Mouse (Mus musculus) G1E (cell line): ENCODE measurements around the gene Lmbr1. TPM values are rescaled to one million over a fixed set of nuclear protein-coding genes. Genes with fewer than 3 reads are reported as not detected.

ENCODE experiments used
- ATAC-seq: 2 replicates; pipeline ENCODE4 v1.8.0; 2016; ENCODE audit warnings: mild to moderate bottlenecking; ENCODE audit not compliant: insufficient number of reproducible peaks, poor library complexity, low FRiP score, severe bottlenecking; ENCODE audit errors: extremely low read depth
- DNase-seq: peaks from one replicate; pipeline ENCODE4 v3.0.0; 2012; ENCODE audit warnings: low spot score
- H3K27me3 ChIP-seq: 2 replicates; pipeline ENCODE4 v1.6.1; 2012; ENCODE audit warnings: mild to moderate bottlenecking, low read length, inconsistent platforms; ENCODE audit not compliant: insufficient read depth
- H3K36me3 ChIP-seq: replicated peaks from 2 replicates; pipeline ENCODE3; 2012; ENCODE audit warnings: mild to moderate bottlenecking, inconsistent platforms
- H3K4me1 ChIP-seq: 2 replicates; pipeline ENCODE4 v1.6.1; 2012; ENCODE audit warnings: low read depth, low read length, inconsistent platforms, mixed read lengths; ENCODE audit not compliant: insufficient read depth
- H3K4me3 ChIP-seq: 2 replicates; pipeline ENCODE4 v1.5.1; 2012; ENCODE audit warnings: low read depth, mild to moderate bottlenecking, inconsistent platforms, low read length, moderate library complexity, mixed read lengths
- H3K9me3 ChIP-seq: replicated peaks from 2 replicates; pipeline ENCODE4 v1.6.1; 2012; ENCODE audit warnings: inconsistent platforms
- CTCF ChIP-seq: IDR thresholded peaks from 2 replicates; pipeline ENCODE4 v1.5.1; 2012; ENCODE audit warnings: low read depth, low read length, inconsistent platforms, mixed read lengths
- GATA1 ChIP-seq: IDR thresholded peaks from 2 replicates; pipeline ENCODE4 v1.6.1; 2012; ENCODE audit warnings: borderline replicate concordance, low read length, inconsistent platforms, mixed read lengths
- GATA2 ChIP-seq: IDR thresholded peaks from 2 replicates; pipeline ENCODE4 v1.6.1; 2012; ENCODE audit warnings: low read depth, low read length, inconsistent platforms, borderline replicate concordance
- POLR2AphosphoS5 ChIP-seq: IDR thresholded peaks from 2 replicates; pipeline ENCODE4 v1.6.1; 2012; ENCODE audit warnings: low read depth, low read length, inconsistent platforms; ENCODE audit not compliant: insufficient replicate concordance
- TAL1 ChIP-seq: conservative IDR thresholded peaks from 2 replicates; pipeline ENCODE4 v1.6.1; 2012; ENCODE audit warnings: low read depth, low read length, inconsistent platforms, mixed read lengths
- polyA plus RNA-seq: library from polyadenylated mRNA; stranded (reverse); fragments of >175 nt; gene quantifications from 2 replicates; pipeline ENCODE4 v1.2.3, GENCODE M21; 2012
- total RNA-seq, 2 experiments: library from RNA; stranded (forward) in 1 of 2; stranded (reverse) in 1 of 2; fragments of 200-1000 nt in 1 of 2; fragments of >200 nt in 1 of 2; fragmentation: Nextera tagmentation in 1 of 2; gene quantifications; 2 replicates each; pipeline ENCODE4 v1.2.3; 2014 to 2017

The Lmbr1 gene
- total and polyA plus RNA-seq, 3 experiments: 2.4 to 10.0 (median 10.0) TPM

- no peaks in the 10 kb centered on the region for H3K27me3 ChIP-seq
- ATAC-seq (no peak), DNase-seq (no peak)
- H3K4me1 ChIP-seq: no peaks in the 10 kb centered on the region
- H3K4me3 ChIP-seq: no peak overlapping the region
- H3K36me3 ChIP-seq: no peaks in the 10 kb centered on the region
- TF ChIP-seq GATA2 (no peak), POLR2AphosphoS5 (no peak), TAL1 (no peak), CTCF (no peak)
- no peaks in the 10 kb centered on the region for H3K9me3 ChIP-seq
These were observed 133.4 kb downstream of the Lmbr1 start for GRCm38 (mm10) chr5:29244769-29245168.

DNA sequence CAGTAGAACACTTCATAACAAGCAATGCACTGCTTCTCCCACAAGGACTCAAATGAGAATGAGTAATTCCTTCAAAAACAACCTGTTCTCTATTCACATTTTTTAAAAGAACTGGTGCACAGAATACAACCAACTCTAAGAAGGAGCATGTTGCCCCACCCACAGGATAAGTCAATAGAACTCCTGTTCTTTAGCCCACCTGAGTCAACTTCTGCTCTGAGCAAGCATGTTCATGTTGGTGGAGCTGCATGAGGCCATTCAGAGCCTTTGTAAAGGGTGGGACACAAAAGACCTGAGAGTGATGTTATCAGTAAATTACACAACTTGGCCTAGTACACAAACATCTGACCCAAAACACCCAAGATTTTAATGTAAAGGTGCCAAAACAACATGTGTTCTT is 139.8 kb downstream of the Lmbr1 start:
- TF ChIP-seq GATA1 (no peak), GATA2 (no peak), CTCF (no peak), TAL1 (no peak), POLR2AphosphoS5 (no peak)
- no peak for DNase-seq

DNA sequence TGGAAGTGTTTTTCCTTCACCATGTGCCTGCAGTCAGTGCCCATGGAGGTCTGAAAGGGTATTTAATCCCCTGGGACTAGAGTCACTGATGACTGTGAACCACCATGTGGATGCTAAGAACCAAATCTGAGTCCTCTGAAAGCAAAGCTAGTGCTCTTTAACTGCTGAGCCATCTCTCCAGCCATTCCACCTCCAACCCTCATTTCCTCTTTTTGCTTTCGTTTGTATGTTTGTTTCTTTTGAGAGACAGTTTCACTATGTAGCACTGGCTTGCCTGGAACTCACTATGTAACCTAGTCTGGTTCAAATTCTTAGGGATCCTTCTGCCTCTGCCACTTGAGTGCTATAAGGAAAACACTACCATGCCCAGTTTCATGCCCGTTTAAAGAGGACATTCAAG is 147.7 kb downstream of the Lmbr1 start:
- peaks cover 16% of the 10 kb centered on the region for H3K36me3 ChIP-seq
- TF ChIP-seq CTCF (no peak), POLR2AphosphoS5 (no peak), GATA1 (no peak), GATA2 (no peak), TAL1 (no peak)
- no peaks in the 10 kb centered on the region for H3K4me1 ChIP-seq
- no peaks in the 10 kb centered on the region for H3K9me3 ChIP-seq
- H3K4me3 ChIP-seq: no peak overlapping the region
- no peaks in the 10 kb centered on the region for H3K27me3 ChIP-seq
- DNase-seq (no peak), ATAC-seq (no peak)

More for the DNA sequence above, 139.8 kb downstream of the Lmbr1 start:
- H3K27me3 ChIP-seq: no peaks in the 10 kb centered on the region
- H3K4me3 ChIP-seq: no peak overlapping the region
- no peaks in the 10 kb centered on the region for H3K4me1 ChIP-seq
- peaks cover 2% of the 10 kb centered on the region for H3K36me3 ChIP-seq
- no peak for ATAC-seq
- H3K9me3 ChIP-seq: no peaks in the 10 kb centered on the region

- Histone ChIP-seq H3K4me1 (no peaks in the 10 kb centered on the region), H3K27me3 (no peaks in the 10 kb centered on the region), H3K9me3 (no peaks in the 10 kb centered on the region), H3K36me3 (peaks cover 2% of the 10 kb centered on the region), H3K4me3 (no peak overlapping the region)
- TF ChIP-seq CTCF (no peak), GATA2 (no peak), POLR2AphosphoS5 (no peak)
- DNase-seq: no peak
- ATAC-seq: no peak
These were observed 154.1 kb downstream of the Lmbr1 start for GRCm38 (mm10) chr5:29224089-29224488.

GRCm38 (mm10) chr5:29217997-29218396 is 160.2 kb downstream of the Lmbr1 start:
- DNase-seq: no peak
- Histone ChIP-seq H3K4me1 (peaks cover 7% of the 10 kb centered on the region; the same call in 1 of the 2 replicates), H3K4me3 (no peak overlapping the region), H3K36me3 (no peaks in the 10 kb centered on the region), H3K27me3 (no peaks in the 10 kb centered on the region), H3K9me3 (no peaks in the 10 kb centered on the region)
- TF ChIP-seq CTCF (no peak), TAL1 (no peak), POLR2AphosphoS5 (no peak), GATA1 (no peak)
- no peak for ATAC-seq

DNA sequence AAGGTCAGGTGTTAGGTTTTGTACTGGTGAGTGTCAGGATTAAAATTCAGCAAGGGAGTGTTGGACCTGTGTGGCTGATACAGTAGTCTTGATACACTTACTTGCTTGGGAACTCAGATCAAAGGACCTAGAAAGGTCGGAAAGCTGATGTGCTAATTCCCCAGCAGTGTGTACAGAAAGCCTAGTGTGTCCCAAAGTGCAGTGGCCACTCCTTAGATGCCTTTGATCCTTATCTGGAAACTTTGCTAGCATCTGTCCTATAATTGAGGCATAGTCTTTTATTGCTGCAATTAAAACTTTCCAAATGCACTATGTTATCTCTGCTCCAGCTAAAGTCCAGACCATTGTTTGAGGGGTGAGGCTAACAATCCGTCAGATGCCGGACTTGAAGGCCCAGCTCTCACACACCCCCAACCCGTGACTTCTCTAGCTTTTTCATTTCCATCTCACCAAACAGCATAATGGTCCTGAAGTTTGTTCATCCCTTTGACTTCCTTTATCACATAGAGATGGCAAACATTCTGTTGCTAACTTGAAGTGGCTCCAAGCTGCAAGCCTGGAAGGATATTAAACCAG is 166.1 kb downstream of the Lmbr1 start:
- Histone ChIP-seq H3K9me3 (no peaks in the 10 kb centered on the region), H3K4me3 (no peak overlapping the region), H3K36me3 (no peaks in the 10 kb centered on the region), H3K27me3 (no peaks in the 10 kb centered on the region; the same call in 1 of the 2 replicates), H3K4me1 (no peaks in the 10 kb centered on the region)
- ATAC-seq: no peak
- no peak for DNase-seq
- TF ChIP-seq GATA2: no peak
- TF ChIP-seq CTCF: no peak
- no peak for TF ChIP-seq POLR2AphosphoS5
- TF ChIP-seq TAL1: no peak
- no peak for TF ChIP-seq GATA1

- TF ChIP-seq TAL1 (no peak), GATA2 (no peak), CTCF (no peak), POLR2AphosphoS5 (no peak), GATA1 (no peak)
- Histone ChIP-seq H3K4me3 (no peak overlapping the region), H3K4me1 (no peaks in the 10 kb centered on the region), H3K27me3 (no peaks in the 10 kb centered on the region), H3K36me3 (no peaks in the 10 kb centered on the region), H3K9me3 (no peaks in the 10 kb centered on the region)
- no peak for ATAC-seq
- DNase-seq: no peak
These were observed 172.5 kb downstream of the Lmbr1 start for GRCm38 (mm10) chr5:29205690-29206089.
